Mouse (Mus musculus) lung, postnatal 0 days (tissue): ENCODE measurements around the gene Tmem144.

ENCODE experiments used
- CTCF ChIP-seq: IDR thresholded peaks from 2 replicates; pipeline ENCODE4 v1.5.1; 2016; ENCODE audit warnings: antibody characterized with exemption, mild to moderate bottlenecking
- EP300 ChIP-seq: IDR thresholded peaks from 2 replicates; pipeline ENCODE4 v1.6.1; 2016; ENCODE audit warnings: antibody characterized with exemption, mild to moderate bottlenecking, control low read depth

DNA sequence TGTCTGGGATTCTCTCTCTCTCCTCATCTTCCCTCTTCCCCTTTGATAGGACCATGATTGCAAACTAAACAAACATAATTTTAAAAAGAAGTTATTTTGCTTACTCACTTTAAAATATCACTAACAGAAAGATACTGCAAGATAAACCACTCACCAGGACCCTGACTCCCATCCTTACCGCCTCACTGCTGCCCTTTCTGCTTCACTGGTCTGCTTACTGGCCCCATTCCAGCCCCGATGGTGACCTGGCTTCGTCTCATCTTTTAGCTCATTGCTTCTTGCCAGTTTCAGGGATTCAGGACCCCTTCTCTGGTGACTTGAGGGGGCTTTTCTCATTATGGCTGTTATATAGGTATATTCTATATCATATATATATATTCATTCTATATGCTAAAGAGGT, 13.5 kb upstream of the Tmem144 start:
- TF ChIP-seq CTCF = no peak
- no peak for TF ChIP-seq EP300
